Mouse (Mus musculus) A20 (cell line): ENCODE measurements at regions not wholly inside any gene's neighbourhood (a gene's known extent, or its start where the extent isn't known, plus 50 kb on each side); places are given as distances from the start of the nearest gene placed in this dataset.

Experiments used
- DNase-seq: peaks from one replicate; pipeline ENCODE4 v3.0.0-alpha.2; 2011; ENCODE audit warnings: low read depth, low spot score

GRCm38 (mm10) chr2:47263690-47264089, 1550.2 kb upstream of the Acvr2a start:
- DNase-seq, result no peak

GRCm38 (mm10) chr2:47265901-47266300, 1548.0 kb upstream of the Acvr2a start:
- DNase-seq, result no peak

GRCm38 (mm10) chr2:47295546-47295945, 1518.4 kb upstream of the Acvr2a start:
- DNase-seq, result peak; percentile 44

- no peak for DNase-seq
Measured at GRCm38 (mm10) chr2:47302056-47302455, 1511.9 kb upstream of the Acvr2a start.

GRCm38 (mm10) chr2:47330574-47330973, 1483.3 kb upstream of the Acvr2a start:
- no peak for DNase-seq

GRCm38 (mm10) chr2:47334406-47335113, 1479.3 kb upstream of the Acvr2a start:
- DNase-seq, result no peak

GRCm38 (mm10) chr2:47363476-47363875, 1450.4 kb upstream of the Acvr2a start:
- DNase-seq, result no peak

- no peak for DNase-seq
Measured at GRCm38 (mm10) chr2:47368296-47368695, 1445.6 kb upstream of the Acvr2a start.
